9 mouse cellular contexts compared by ENCODE assay signal in the genomic region with DNA sequence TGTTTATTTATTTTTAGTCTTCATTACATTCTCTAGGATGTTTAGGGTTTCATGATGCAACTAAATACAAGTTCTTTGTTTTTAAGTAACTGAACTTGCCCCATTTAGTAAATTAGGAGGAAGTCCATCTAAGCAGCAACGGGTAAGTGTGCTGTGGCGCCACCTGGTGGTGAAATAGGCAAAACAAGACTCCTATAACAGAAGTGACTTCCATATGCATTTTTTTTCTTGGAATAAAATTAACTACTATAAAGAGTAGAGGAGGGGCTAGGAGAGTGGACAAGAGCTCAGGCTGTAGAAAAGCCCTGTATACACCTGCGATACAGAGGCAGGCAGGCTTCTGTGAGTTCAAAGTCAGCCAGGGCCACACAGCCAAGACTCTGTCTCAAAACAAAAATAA. TPM values are rescaled to one million over a fixed set of nuclear protein-coding genes. Genes with fewer than 3 reads are reported as not detected.
DNase-seq lines count a peak whose midpoint lies in the region; ATAC-seq and TF ChIP-seq lines count a peak whose summit lies in the region.
"Had no signal": no experiment of that assay in that cellular context is flagged by ENCODE, and none has a peak within 500 bp of the region (broad histone marks: within the 10 kb centered on the region; RNA-seq: fewer than 3 reads in every experiment).

No protein-coding gene starts in this region.

- H3K36me3 ChIP-seq in heart, embryonic 11.5 days (ENCODE audit: control insufficient read depth, insufficient read depth, low read length): no peaks in the 10 kb centered on the region
- H3K36me3 ChIP-seq in forebrain, embryonic 12.5 days (replicated peaks): no peaks in the 10 kb centered on the region
- no peaks in the 10 kb centered on the region for H3K36me3 ChIP-seq in hindbrain, embryonic 15.5 days

- WGBS in heart, embryonic 11.5 days (ENCODE audit: insufficient replicate concordance): 20% methylated on average over 3 of the region's 3 CpGs
- 26% methylated on average over 3 of the region's 3 CpGs for WGBS in bone marrow, adult 2 months
- WGBS in forebrain, embryonic 12.5 days: 22% methylated on average over 3 of the region's 3 CpGs
- WGBS in hindbrain, embryonic 15.5 days: 23% methylated on average over 3 of the region's 3 CpGs

- TF ChIP-seq POLR2A in bone marrow, adult 2 months (IDR thresholded peaks at IDR 0.05; ENCODE audit: borderline replicate concordance, control insufficient read depth, low read depth, low read length): no peak

- no peaks in the 10 kb centered on the region for H3K27me3 ChIP-seq in heart, embryonic 11.5 days (ENCODE audit: control insufficient read depth, insufficient read depth, low read length)
- H3K27me3 ChIP-seq in forebrain, embryonic 12.5 days: no peaks in the 10 kb centered on the region
- no peaks in the 10 kb centered on the region for H3K27me3 ChIP-seq in hindbrain, embryonic 15.5 days
- H3K27me3 ChIP-seq: megakaryocyte, embryonic 14.5 days had no signal

- peak; percentile 56 to 89 for DNase-seq in heart, adult 18-20 months
- peak; percentile 33 to 56 for DNase-seq in left cerebral cortex, adult 8-10 months (ENCODE audit: low spot score in 2 of 2)
- peak; percentile 76 for DNase-seq in mesoderm, embryonic 11.5 days (ENCODE audit: low read depth, low spot score)
- peak; percentile 43 to 75 for DNase-seq in spleen, adult 18-20 months

- no peak overlapping the region for H3K9ac ChIP-seq in heart, embryonic 11.5 days (ENCODE audit: low read depth, low read length)
- no peak overlapping the region for H3K9ac ChIP-seq in forebrain, embryonic 12.5 days
- H3K9ac ChIP-seq in hindbrain, embryonic 15.5 days: no peak overlapping the region

- no peaks in the 10 kb centered on the region for H3K9me3 ChIP-seq in heart, embryonic 11.5 days (replicated peaks; ENCODE audit: control insufficient read depth, low read length)
- H3K9me3 ChIP-seq in forebrain, embryonic 12.5 days: no peaks in the 10 kb centered on the region
- H3K9me3 ChIP-seq in hindbrain, embryonic 15.5 days: no peaks in the 10 kb centered on the region

- no peak overlapping the region for H3K4me3 ChIP-seq in heart, embryonic 11.5 days (ENCODE audit: low read depth, low read length)
- no peak overlapping the region for H3K4me3 ChIP-seq in bone marrow, adult 2 months (replicated peaks; ENCODE audit: control insufficient read depth, low read depth, low read length)
- H3K4me3 ChIP-seq in forebrain, embryonic 12.5 days (replicated peaks): no peak overlapping the region
- H3K4me3 ChIP-seq in hindbrain, embryonic 15.5 days: no peak overlapping the region
- H3K4me3 ChIP-seq: megakaryocyte, embryonic 14.5 days had no signal

- H3K4me2 ChIP-seq in heart, embryonic 11.5 days: no peak overlapping the region
- H3K4me2 ChIP-seq in forebrain, embryonic 12.5 days: no peak overlapping the region
- no peak overlapping the region for H3K4me2 ChIP-seq in hindbrain, embryonic 15.5 days

- TF ChIP-seq CTCF in bone marrow, adult 2 months (IDR thresholded peaks at IDR 0.05; ENCODE audit: control insufficient read depth, insufficient read depth, low read length): peak; percentile 75

- no peak for ATAC-seq in heart, embryonic 11.5 days (replicated peaks; ENCODE audit: insufficient number of reproducible peaks, low FRiP score, low TSS enrichment)
- ATAC-seq in forebrain, embryonic 12.5 days (ENCODE audit: low FRiP score): 0 out of 2 replicates have a peak, but pooled peaks have one; percentile 44
- ATAC-seq in hindbrain, embryonic 15.5 days (ENCODE audit: low FRiP score, low read depth): peak; percentile 38; the same call in 1 of the 2 replicates

- no peaks in the 10 kb centered on the region for H3K4me1 ChIP-seq in heart, embryonic 11.5 days (ENCODE audit: control insufficient read depth, insufficient read depth, low read length)
- H3K4me1 ChIP-seq in bone marrow, adult 2 months (ENCODE audit: control insufficient read depth, insufficient read depth, low read length): no peaks in the 10 kb centered on the region
- no peaks in the 10 kb centered on the region for H3K4me1 ChIP-seq in forebrain, embryonic 12.5 days
- H3K4me1 ChIP-seq in hindbrain, embryonic 15.5 days (replicated peaks): no peaks in the 10 kb centered on the region
- H3K4me1 ChIP-seq: megakaryocyte, embryonic 14.5 days had no signal

- H3K27ac ChIP-seq in heart, embryonic 11.5 days (ENCODE audit: low read depth, low read length): no peak overlapping the region
- no peak overlapping the region for H3K27ac ChIP-seq in bone marrow, adult 2 months (ENCODE audit: control insufficient read depth, insufficient read depth, low read depth, low read length, poor library complexity)
- H3K27ac ChIP-seq in forebrain, embryonic 12.5 days: no peak overlapping the region
- H3K27ac ChIP-seq in hindbrain, embryonic 15.5 days (replicated peaks): no peak overlapping the region

RNA-seq across cellular contexts. Expression of a gene that starts 15.5 kb away (rescaled TPM):
- total RNA-seq in heart, adult 18-20 months (2021): 100 to 1,000 TPM; 120 to 123 TPM
- polyA plus RNA-seq in heart, embryonic 11.5 days (2014; fragmentation: Nextera tagmentation; extraction: Ambion mirVana): 174 and 178 TPM in 2 replicates
- polyA plus RNA-seq in bone marrow, adult 2 months (2011; ENCODE audit: insufficient read depth, insufficient read length, low replicate concordance, missing spikeins): 68.0 and 133 TPM in 2 replicates
- 154 and 160 TPM in 2 replicates for polyA plus RNA-seq in forebrain, embryonic 12.5 days (2016; fragmentation: Nextera tagmentation; extraction: Ambion mirVana)
- polyA plus RNA-seq in hindbrain, embryonic 15.5 days (2015; fragmentation: Nextera tagmentation; extraction: Ambion mirVana): 110 and 131 TPM in 2 replicates
- total RNA-seq in left cerebral cortex, adult 8-10 months (2022): 10 to 100 TPM; 22.5 to 37.3 (median 28.5) TPM

RNA-seq across cellular contexts. Expression of a gene that starts 34.2 kb away (rescaled TPM):
- total RNA-seq in heart, adult 18-20 months (2021): 100 to 1,000 TPM; 146 to 173 TPM
- 379 and 381 TPM in 2 replicates for polyA plus RNA-seq in heart, embryonic 11.5 days (2014; fragmentation: Nextera tagmentation; extraction: Ambion mirVana)
- polyA plus RNA-seq in bone marrow, adult 2 months (2011; ENCODE audit: insufficient read depth, insufficient read length, low replicate concordance, missing spikeins): 342 and 406 TPM in 2 replicates
- 898 and 928 TPM in 2 replicates for polyA plus RNA-seq in forebrain, embryonic 12.5 days (2016; fragmentation: Nextera tagmentation; extraction: Ambion mirVana)
- 278 and 287 TPM in 2 replicates for polyA plus RNA-seq in hindbrain, embryonic 15.5 days (2015; fragmentation: Nextera tagmentation; extraction: Ambion mirVana)
- 100 to 1,000 TPM; 359 to 418 (median 395) TPM for total RNA-seq in left cerebral cortex, adult 8-10 months (2022)
